Mouse (Mus musculus) midbrain, embryonic 13.5 days (tissue): ENCODE data around the gene Tspo. TPM values are rescaled to one million over a fixed set of nuclear protein-coding genes. Genes with fewer than 3 reads are reported as not detected.

Experiments used
- ATAC-seq: fragments of 200-750 bp; cut with Nextera tagmentation; 2 replicates; pipeline ENCODE4 v1.8.0; 2017; ENCODE audit warnings: mild to moderate bottlenecking, moderate TSS enrichment, moderate library complexity
- H3K27ac ChIP-seq: fragments of 300-500 bp; sonication (generic); 2 replicates; pipeline ENCODE4 v1.5.1; 2015; ENCODE audit warnings: inconsistent platforms, mild to moderate bottlenecking, moderate library complexity
- H3K27me3 ChIP-seq: fragments of 300-500 bp; sonication (generic); 2 replicates; pipeline ENCODE4 v1.6.1; 2015; ENCODE audit warnings: mild to moderate bottlenecking, inconsistent platforms
- H3K36me3 ChIP-seq: fragments of 300-500 bp; sonication (generic); 2 replicates; pipeline ENCODE4 v1.6.1; 2015; ENCODE audit warnings: mild to moderate bottlenecking, inconsistent platforms
- H3K4me1 ChIP-seq: fragments of 300-500 bp; sonication (generic); replicated peaks from 2 replicates; pipeline ENCODE4 v1.6.1; 2015; ENCODE audit warnings: inconsistent platforms
- H3K4me2 ChIP-seq: fragments of 300-500 bp; sonication (generic); replicated peaks from 2 replicates; pipeline ENCODE4 v1.6.1; 2015; ENCODE audit warnings: moderate library complexity, mild to moderate bottlenecking, inconsistent platforms
- H3K4me3 ChIP-seq: fragments of 300-500 bp; sonication (generic); replicated peaks from 2 replicates; pipeline ENCODE4 v1.5.1; 2015; ENCODE audit warnings: mild to moderate bottlenecking, inconsistent platforms
- H3K9ac ChIP-seq: fragments of 300-500 bp; sonication (generic); replicated peaks from 2 replicates; pipeline ENCODE4 v1.6.1; 2015; ENCODE audit warnings: mild to moderate bottlenecking, inconsistent platforms
- H3K9me3 ChIP-seq: fragments of 300-500 bp; sonication (generic); 2 replicates; pipeline ENCODE4 v1.6.1; 2016; ENCODE audit warnings: mild to moderate bottlenecking, inconsistent platforms
- WGBS: fragments of 180-500 bp; shearing (Covaris S2); methylation state at CpG from one replicate; pipeline ENCODE4 v1.1.7; 2015; 5-methylcytosine and 5-hydroxymethylcytosine counted together
- polyA plus RNA-seq: library from polyadenylated mRNA; unstranded; fragments of >200 nt; fragmentation: Nextera tagmentation; extraction: Ambion mirVana; gene quantifications from 2 replicates; pipeline ENCODE4 v1.2.1, GENCODE M21; 2015

Gene Tspo
- polyA plus RNA-seq, result 9.6 and 9.9 TPM in 2 replicates

- peak; percentile 60; the same call in 1 of the 2 replicates for ATAC-seq
- under 1% methylated on average over 27 of the region's 28 CpGs for WGBS
- peak within 1 kb of the TSS; percentile 73 for H3K4me2 ChIP-seq
These were observed at the start of gene Tspo, which contains the start of gene Mcat for GRCm38 (mm10) chr15:83563327-83563856. Gene Tspo, plus strand, starts transcription at chr15:83563592. Gene Mcat, minus strand, starts transcription at chr15:83563787.

GRCm38 (mm10) chr15:83515018-83515417 is 48.4 kb upstream of the Tspo start:
- 66% methylated on average over 5 of the region's 5 CpGs for WGBS
- Histone ChIP-seq H3K27me3 (peaks cover 8% of the 10 kb centered on the region; the same call in 1 of the 2 replicates), H3K36me3 (no peaks in the 10 kb centered on the region), H3K4me2 (no peak overlapping the region), H3K4me1 (peaks cover 12% of the 10 kb centered on the region), H3K27ac (no peak overlapping the region), H3K4me3 (no peak overlapping the region), H3K9me3 (no peaks in the 10 kb centered on the region), H3K9ac (no peak overlapping the region)
- ATAC-seq, result no peak

More at GRCm38 (mm10) chr15:83563327-83563856, at the start of gene Tspo, which contains the start of gene Mcat:
- Histone ChIP-seq H3K27me3 (peaks cover 34% of the 10 kb centered on the region), H3K36me3 (no peaks in the 10 kb centered on the region), H3K4me3 (peak within 1 kb of the TSS; percentile 37), H3K9ac (peak within 1 kb of the TSS; percentile 54), H3K9me3 (no peaks in the 10 kb centered on the region), H3K4me1 (peaks cover 21% of the 10 kb centered on the region), H3K27ac (no peak within 1 kb of the TSS)

GRCm38 (mm10) chr15:83518215-83519048 is 45.0 kb upstream of the Tspo start:
- Histone ChIP-seq H3K9ac (no peak overlapping the region), H3K27me3 (0 out of 2 replicates have a peak, but pooled peaks cover 3% of the 10 kb centered on the region), H3K9me3 (no peaks in the 10 kb centered on the region), H3K4me1 (peaks cover 10% of the 10 kb centered on the region), H3K4me3 (no peak overlapping the region), H3K27ac (no peak overlapping the region), H3K4me2 (no peak overlapping the region; the same call in 1 of the 2 replicates), H3K36me3 (no peaks in the 10 kb centered on the region)
- ATAC-seq, result peak; percentile 65; the same call in 1 of the 2 replicates
- 37% methylated on average over 20 of the region's 20 CpGs for WGBS

- Histone ChIP-seq H3K4me1 (peaks cover 18% of the 10 kb centered on the region), H3K27ac (no peak overlapping the region), H3K4me3 (no peak overlapping the region), H3K36me3 (no peaks in the 10 kb centered on the region), H3K4me2 (no peak overlapping the region), H3K27me3 (peaks cover 18% of the 10 kb centered on the region), H3K9ac (no peak overlapping the region), H3K9me3 (no peaks in the 10 kb centered on the region)
- no peak for ATAC-seq
- WGBS, result 87% methylated on average over 6 of the region's 6 CpGs
These were observed 42.5 kb upstream of the Tspo start for GRCm38 (mm10) chr15:83520861-83521382.

GRCm38 (mm10) chr15:83523196-83523595 is 40.2 kb upstream of the Tspo start:
- no peak overlapping the region for H3K4me2 ChIP-seq
- no peak overlapping the region; the same call in 1 of the 2 replicates for H3K9ac ChIP-seq
- H3K9me3 ChIP-seq, result no peaks in the 10 kb centered on the region
- H3K27me3 ChIP-seq, result peaks cover 40% of the 10 kb centered on the region
- no peak overlapping the region for H3K27ac ChIP-seq
- ATAC-seq, result no peak
- H3K4me1 ChIP-seq, result peaks cover 31% of the 10 kb centered on the region
- WGBS, result 25% methylated on average over 7 of the region's 7 CpGs
- no peaks in the 10 kb centered on the region for H3K36me3 ChIP-seq
- no peak overlapping the region for H3K4me3 ChIP-seq

- Histone ChIP-seq H3K4me3 (no peak overlapping the region), H3K9me3 (no peaks in the 10 kb centered on the region), H3K27me3 (peaks cover 46% of the 10 kb centered on the region), H3K4me2 (no peak overlapping the region), H3K9ac (no peak overlapping the region; the same call in 1 of the 2 replicates), H3K27ac (no peak overlapping the region), H3K4me1 (peaks cover 29% of the 10 kb centered on the region), H3K36me3 (no peaks in the 10 kb centered on the region)
- ATAC-seq, result 0 out of 2 replicates have a peak, but pooled peaks have one; percentile 28
- WGBS, result 54% methylated on average over 14 of the region's 14 CpGs
These were observed 39.6 kb upstream of the Tspo start for GRCm38 (mm10) chr15:83523638-83524332.

- Histone ChIP-seq H3K4me2 (no peak overlapping the region), H3K4me1 (peaks cover 29% of the 10 kb centered on the region), H3K27ac (no peak overlapping the region), H3K9me3 (no peaks in the 10 kb centered on the region), H3K4me3 (no peak overlapping the region), H3K36me3 (no peaks in the 10 kb centered on the region), H3K9ac (no peak overlapping the region), H3K27me3 (peaks cover 51% of the 10 kb centered on the region)
- WGBS, result 80% methylated on average over 3 of the region's 3 CpGs
- no peak for ATAC-seq
These were observed 39.1 kb upstream of the Tspo start for GRCm38 (mm10) chr15:83524333-83524729.

GRCm38 (mm10) chr15:83526424-83527091 is 36.8 kb upstream of the Tspo start, which contains the start of gene Bik:
Gene Bik, plus strand, starts transcription at chr15:83526862.
- no peak within 1 kb of the TSS for H3K27ac ChIP-seq
- peaks cover 29% of the 10 kb centered on the region for H3K4me1 ChIP-seq
- H3K36me3 ChIP-seq, result no peaks in the 10 kb centered on the region
- H3K4me3 ChIP-seq, result peak within 1 kb of the TSS; percentile 49
- peaks cover 52% of the 10 kb centered on the region for H3K27me3 ChIP-seq
- ATAC-seq, result peak; percentile 69
- no peaks in the 10 kb centered on the region for H3K9me3 ChIP-seq
- WGBS, result under 1% methylated on average over 45 of the region's 45 CpGs
- peak within 1 kb of the TSS; percentile 61 for H3K9ac ChIP-seq
- H3K4me2 ChIP-seq, result peak within 1 kb of the TSS; percentile 86

GRCm38 (mm10) chr15:83527092-83527437 is 36.3 kb upstream of the Tspo start:
- H3K9me3 ChIP-seq, result no peaks in the 10 kb centered on the region
- ATAC-seq, result no peak; the same call in 1 of the 2 replicates
- H3K27ac ChIP-seq, result no peak overlapping the region
- WGBS, result 2% methylated on average over 26 of the region's 26 CpGs
- H3K36me3 ChIP-seq, result no peaks in the 10 kb centered on the region
- H3K4me1 ChIP-seq, result peaks cover 29% of the 10 kb centered on the region
- H3K9ac ChIP-seq, result peak overlapping the region; percentile 61
- peaks cover 52% of the 10 kb centered on the region for H3K27me3 ChIP-seq
- peak overlapping the region; percentile 86 for H3K4me2 ChIP-seq
- peak overlapping the region; percentile 49 for H3K4me3 ChIP-seq

GRCm38 (mm10) chr15:83527747-83528146 is 35.6 kb upstream of the Tspo start:
- H3K27ac ChIP-seq, result no peak overlapping the region
- ATAC-seq, result no peak
- no peaks in the 10 kb centered on the region for H3K9me3 ChIP-seq
- no peaks in the 10 kb centered on the region for H3K36me3 ChIP-seq
- H3K4me2 ChIP-seq, result peak overlapping the region; percentile 86; the same call in 1 of the 2 replicates
- no peak overlapping the region for H3K9ac ChIP-seq
- peaks cover 29% of the 10 kb centered on the region for H3K4me1 ChIP-seq
- H3K27me3 ChIP-seq, result peaks cover 52% of the 10 kb centered on the region
- 67% methylated on average over 2 of the region's 2 CpGs for WGBS
- no peak overlapping the region for H3K4me3 ChIP-seq

- no peak for ATAC-seq
- no peaks in the 10 kb centered on the region for H3K36me3 ChIP-seq
- no peak overlapping the region for H3K4me3 ChIP-seq
- no peaks in the 10 kb centered on the region for H3K9me3 ChIP-seq
- peaks cover 52% of the 10 kb centered on the region for H3K27me3 ChIP-seq
- H3K9ac ChIP-seq, result no peak overlapping the region
- H3K4me2 ChIP-seq, result no peak overlapping the region
- 80% methylated on average over 4 of the region's 4 CpGs for WGBS
- H3K4me1 ChIP-seq, result peaks cover 20% of the 10 kb centered on the region
- no peak overlapping the region for H3K27ac ChIP-seq
These were observed 34.5 kb upstream of the Tspo start for GRCm38 (mm10) chr15:83528892-83529291.
